Mouse (Mus musculus): ENCODE results near the gene Apc2. TPM values are rescaled to one million over a fixed set of nuclear protein-coding genes. Genes with fewer than 3 reads are reported as not detected.

Gene Apc2
- total RNA-seq, 2 experiments from 2014 or later, result 93.4 to 103 TPM

DNA sequence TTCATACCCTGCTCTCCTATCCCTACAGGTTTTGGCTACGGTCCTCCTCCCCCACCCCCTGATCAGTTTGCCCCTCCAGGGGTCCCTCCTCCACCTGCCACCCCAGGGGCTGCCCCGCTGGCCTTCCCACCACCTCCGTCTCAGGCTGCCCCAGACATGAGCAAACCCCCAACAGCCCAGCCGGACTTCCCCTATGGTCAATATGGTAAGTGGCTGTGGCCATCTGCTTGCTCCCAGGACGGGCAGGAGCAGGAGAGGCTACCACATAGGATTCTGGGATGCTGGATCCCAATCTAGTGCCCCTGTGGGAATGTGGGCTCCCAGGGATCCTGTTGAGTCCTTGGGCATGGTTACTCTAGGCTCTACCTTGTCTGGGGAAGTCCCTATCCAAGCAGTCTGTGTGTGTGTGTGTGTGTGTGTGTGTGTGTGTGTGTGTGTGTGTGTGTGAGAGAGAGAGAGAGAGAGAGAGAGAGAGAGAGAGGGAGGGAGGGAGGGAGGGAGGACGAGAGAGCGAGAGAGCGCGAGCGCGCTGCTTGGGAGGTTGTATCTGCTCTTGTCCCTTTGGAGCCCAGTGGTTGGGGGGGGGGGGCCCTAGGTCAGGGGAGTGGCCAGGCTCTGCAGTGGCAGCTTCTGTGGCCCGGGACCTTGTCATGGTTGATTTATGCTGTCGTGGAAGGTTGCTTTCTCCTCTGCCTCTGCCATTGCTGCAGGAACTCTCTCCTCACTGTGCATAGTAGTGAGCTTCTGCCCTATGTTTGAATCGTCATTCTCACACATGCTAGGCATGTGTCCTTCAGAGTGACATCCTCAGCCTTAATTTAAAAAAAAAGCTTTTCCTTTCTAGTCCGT, 10.3 kb upstream of the Apc2 start:
- DNase-seq (ENCODE audit: low spot score in 2 of 2), result no peak
- intact Hi-C loops (cut with DNase I), result no loop called here

DNA sequence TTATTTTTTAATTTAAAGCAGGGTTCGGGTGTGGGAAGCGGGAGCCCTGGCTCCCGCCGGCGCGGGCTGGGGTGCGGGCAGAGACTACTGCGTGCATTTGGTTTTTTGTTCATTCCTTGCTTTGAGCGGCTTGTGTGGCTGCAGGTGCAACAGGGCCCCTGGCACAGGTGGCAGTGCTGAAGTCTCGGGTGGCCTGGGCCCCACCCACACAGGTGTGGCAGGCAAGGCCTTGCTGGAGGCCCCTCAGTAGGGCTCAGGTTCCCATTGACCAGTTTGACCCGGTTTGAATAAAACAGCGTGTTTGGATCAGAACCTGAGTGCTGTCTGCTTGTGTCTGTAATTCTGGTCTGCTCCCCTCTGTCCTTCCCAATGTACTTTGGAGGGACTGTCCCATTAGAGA, 7.7 kb upstream of the Apc2 start:
- DNase-seq (ENCODE audit: low spot score in 2 of 2), result no peak
- intact Hi-C loops (cut with DNase I), result loop anchor here (2.0 kb wide), 1 partner anchor 17 kb away; no protein-coding TSS in a partner anchor

DNA sequence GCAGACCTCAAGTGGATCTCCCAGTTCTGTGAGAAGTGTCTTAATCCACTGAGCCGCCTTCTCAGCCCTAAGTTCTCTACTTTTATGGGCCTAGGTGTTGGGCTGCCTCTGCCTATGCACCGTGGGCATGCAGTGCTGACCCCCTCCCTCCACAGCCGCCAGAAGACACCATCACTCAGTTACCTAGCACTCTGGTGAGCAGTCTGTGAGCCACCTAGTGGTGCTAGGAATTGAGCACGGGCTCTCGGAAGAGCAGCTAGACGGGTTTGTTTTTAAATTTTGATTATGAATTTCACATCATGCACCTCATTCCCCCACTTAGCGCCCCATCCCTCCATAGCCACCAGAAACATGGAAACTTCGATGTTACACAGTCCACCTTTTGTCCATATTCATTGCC, 7.1 kb upstream of the Apc2 start:
- intact Hi-C loops (cut with DNase I), result loop anchor here (2.0 kb wide), 1 partner anchor 18 kb away; no protein-coding TSS in a partner anchor
- DNase-seq (ENCODE audit: low spot score in 2 of 2), result no peak

DNA sequence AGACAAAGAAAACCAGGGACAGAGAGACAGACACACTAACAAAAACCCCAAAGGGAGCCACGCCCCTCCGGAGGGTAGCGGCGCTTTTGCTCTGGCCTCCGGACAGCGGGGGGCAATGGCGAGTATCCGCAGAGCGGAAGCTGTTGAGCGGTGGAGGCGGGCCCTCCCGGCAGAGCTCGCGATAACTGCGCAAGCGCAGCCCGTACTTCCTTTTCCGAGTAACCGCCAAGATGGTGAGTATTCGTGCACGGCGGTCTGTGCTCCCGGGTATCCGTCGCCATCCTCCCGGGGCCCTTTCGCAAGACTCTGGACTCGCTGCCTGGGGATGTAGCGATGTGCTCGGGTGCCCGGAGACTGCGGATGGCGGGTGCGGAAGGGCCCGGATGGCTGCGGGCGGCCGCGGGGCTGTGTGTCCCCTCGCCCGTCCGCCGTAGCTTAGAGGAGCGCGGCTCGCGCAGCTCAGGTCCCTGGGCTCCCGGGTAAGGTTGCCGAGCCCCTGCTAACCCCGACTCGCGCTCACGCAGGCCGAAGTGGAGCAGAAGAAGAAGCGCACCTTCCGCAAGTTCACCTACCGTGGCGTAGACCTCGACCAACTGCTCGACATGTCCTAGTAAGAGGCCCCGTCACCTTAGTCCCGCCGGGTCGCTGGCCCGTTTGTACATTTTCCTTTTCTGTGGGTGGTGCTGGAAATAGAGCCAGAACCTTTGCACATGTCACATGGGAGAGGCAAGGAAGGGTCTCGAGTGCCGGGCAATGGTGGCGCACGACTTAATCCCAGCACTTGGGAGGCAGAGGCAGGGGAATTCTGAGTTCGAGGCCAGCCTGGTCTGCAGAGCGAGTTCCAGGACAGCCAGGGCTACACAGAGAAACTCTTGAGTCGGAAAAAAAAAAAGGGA, 3.3 kb upstream of the Apc2 start, which contains the start of gene Rps15:
Rps15 (plus strand) TSS at position 203 of the 896 bp plus-strand sequence.
- intact Hi-C loops (cut with DNase I), result no loop called here
- DNase-seq (ENCODE audit: low spot score in 2 of 2), result peak; percentile 93 to 96

DNA sequence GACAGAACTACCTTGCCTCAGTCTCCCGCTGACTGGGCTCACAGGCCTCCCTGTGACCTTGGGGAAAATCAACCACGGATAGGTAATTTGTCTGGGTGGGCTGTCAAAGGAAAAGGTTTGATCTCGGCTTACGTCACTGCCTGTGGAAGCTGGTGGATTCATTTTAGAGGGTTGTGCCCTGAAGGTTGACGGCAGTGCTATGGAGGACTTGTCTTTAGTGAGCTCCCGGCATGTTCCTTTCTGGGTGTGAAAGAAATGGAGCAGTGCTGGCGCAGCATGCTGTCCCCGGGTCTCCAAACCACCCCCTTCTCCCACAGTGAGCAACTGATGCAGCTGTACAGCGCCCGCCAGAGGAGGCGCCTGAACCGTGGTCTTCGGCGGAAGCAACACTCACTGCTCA, 2.5 kb upstream of the Apc2 start:
- intact Hi-C loops (cut with DNase I), result no loop called here

DNA sequence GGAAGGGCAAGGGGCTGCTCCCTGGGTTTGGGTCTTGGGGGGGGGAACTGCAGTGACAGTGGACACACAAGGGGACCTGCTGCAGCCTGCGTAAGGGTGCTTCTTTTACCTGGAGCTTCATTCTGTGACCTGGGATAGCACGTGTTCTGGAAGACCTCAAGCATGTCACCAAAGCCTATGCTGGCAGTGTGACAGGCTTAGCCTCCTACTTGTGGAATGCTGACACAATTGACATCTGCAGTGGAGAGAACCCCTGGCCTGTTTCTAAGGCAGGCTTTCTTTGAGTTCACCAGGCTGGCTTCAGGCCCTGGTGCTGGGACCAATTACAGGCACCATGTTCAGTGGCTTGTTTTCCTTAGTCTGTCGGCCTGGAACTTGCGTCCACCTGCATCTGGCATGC, 1.5 kb upstream of the Apc2 start:
- intact Hi-C loops (cut with DNase I), result loop anchor here (2.0 kb wide), 2 partner anchors 54 to 80 kb away; partner anchors contain the start of gene Adamtsl5
- no peak for DNase-seq (ENCODE audit: low spot score in 2 of 2)

More for the DNA sequence above, 2.5 kb upstream of the Apc2 start:
- no peak for DNase-seq (ENCODE audit: low spot score in 2 of 2)

DNA sequence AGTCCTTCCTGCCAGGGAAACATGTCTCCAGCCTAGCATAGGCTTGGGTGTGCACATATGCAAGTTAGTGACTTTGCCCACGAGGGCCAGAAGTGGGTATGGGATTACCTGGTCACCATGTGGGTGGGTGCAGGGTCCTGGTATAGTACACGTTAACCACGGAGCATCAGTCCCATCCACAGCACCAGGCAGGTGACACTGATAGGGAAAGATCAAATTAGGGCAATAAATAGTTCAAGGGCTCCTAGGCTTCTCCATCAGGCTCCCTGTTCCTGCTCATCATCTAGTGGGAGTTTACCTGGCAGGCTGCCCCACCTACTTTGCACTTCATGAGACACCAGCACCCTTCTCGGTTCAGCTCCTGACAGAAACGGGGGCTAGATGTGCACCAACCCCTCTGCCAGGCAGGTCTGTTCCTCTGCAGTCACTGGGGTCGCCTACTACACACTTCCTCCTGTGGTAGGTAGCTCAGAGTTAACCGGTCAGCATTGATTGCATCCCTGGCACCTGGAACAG, 931 bp upstream of the Apc2 start:
- intact Hi-C loops (cut with DNase I), result loop anchor here (2.0 kb wide), 2 partner anchors 54 to 80 kb away; partner anchors contain the start of gene Adamtsl5
- DNase-seq (ENCODE audit: low spot score in 2 of 2), result no peak

DNA sequence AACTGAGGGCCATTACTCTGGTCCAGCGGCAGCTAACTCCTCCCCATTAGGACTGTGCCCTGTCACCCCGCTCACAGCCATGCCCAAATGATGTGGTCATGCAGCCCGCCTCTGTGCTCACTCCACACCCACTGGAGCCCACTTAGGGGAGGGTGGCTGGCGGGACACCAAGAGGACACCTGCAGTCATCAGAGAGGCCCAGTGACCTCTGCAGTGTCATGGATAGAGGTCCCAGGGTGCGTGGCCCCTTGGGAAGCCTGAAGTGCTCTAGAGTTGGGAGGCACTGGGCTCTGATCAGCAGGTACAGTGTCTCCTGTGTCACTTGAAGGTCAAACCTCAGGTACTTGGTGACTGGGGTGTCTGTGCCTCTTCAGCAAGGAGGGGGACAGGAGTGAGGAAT, 1.0 kb downstream of the Apc2 start:
- intact Hi-C loops (cut with DNase I), result no loop called here
- DNase-seq (ENCODE audit: low spot score in 2 of 2), result no peak

DNA sequence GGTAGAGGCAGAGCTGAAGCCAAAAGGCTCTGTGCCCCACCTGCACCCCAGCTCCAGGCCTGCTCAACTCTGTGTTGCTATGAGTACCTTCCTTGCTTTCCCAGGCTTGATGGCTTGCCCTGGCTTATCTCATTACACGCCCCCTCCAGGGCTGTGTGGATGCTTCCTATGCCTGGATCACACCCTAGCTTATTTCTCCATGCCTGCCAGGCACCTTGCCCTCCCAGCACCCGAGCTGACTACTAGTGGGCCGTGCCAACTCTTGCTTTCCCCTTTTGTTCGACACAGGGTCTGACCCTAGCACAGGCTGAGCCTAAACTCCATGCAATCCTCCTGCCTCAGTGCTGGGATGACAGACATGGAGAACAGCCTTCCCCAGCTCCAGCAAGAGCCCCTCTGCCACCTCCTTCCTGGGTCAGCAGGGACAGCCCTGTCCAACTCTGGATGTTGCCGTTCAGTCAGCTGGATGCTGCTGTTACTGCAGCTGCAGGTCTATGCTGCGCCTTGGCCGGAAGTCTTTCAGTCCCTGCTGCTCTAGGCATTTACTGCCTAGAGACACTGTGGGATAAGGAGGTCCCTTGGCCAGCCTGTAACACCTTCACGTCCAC, 1.9 kb downstream of the Apc2 start:
- intact Hi-C loops (cut with DNase I), result no loop called here
- no peak for DNase-seq (ENCODE audit: low spot score in 2 of 2)

DNA sequence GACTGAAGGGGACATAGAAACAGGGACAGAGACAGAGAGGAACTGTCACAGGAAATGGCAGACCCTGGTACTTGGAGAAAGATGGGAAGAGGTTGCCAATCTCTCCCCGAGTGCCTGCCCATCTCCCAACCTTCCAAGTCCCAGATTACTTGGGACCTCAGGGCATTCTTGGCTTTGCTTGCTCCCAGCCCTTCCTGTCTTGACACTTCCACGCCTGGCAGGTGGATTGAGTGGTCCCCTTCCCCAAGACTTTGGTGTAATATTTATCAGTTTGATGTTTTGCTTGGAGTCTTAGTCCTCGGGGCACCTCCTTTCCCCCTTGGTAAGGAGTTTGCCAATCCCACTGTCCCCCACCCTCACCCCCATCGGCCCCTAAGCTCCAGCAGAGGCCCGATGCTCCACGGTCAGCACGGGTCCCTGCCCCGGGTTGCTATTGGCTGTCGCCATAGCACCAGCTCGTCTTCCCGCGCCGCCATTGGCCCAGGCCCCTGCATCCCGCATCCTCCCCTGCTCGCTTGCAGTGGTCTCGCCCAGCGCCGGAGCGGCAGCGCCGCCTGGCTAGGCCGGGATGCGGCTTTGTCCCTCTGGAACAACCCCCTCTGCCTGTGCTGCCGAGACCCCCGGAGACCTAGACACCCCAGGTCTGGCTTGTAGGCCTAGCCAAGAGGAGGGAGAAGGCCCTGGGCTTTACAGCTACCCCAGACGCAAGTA, 2.9 kb downstream of the Apc2 start:
- intact Hi-C loops (cut with DNase I), result no loop called here
- peak; percentile 92 to 96 for DNase-seq (ENCODE audit: low spot score in 2 of 2)

DNA sequence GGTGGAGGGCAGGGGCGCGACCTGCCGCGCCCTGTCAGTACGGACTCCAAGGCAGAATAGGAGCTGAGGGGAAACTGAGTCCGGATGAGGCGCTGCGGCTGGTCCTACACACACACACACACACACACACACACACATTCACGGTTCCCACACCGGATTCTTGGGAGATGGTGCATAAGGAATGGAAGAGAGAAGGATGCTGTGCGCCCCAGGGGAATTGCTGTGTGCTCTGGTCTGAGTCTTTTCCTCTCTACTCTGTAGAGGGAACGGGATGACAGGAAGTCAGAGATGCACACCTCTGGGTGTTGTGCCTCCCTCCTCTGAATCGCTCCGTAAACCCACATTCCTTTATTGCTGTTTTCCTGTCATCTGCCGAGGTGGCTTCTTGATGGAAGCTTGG, 3.5 kb downstream of the Apc2 start:
- no peak for DNase-seq (ENCODE audit: low spot score in 2 of 2)
- intact Hi-C loops (cut with DNase I), result no loop called here

DNA sequence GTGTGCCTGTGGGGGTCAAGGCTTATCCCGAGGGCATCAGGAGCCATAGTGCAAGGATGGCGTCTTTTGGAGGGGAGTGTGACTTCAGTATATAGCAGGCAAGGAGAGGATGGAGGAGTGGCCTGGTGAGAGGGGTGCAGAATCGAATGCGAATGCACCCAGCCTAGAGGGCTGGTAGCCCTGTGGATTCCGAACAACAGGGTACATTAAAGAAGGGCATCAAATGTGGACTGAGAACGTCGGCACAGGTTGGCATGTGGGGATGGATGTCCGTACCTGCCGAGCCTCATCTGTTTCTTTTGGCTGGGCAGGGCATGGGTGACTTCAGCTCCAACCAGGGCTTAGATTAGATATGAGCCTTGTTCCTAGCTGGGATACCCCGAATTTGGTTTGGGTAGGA, 4.0 kb downstream of the Apc2 start:
- intact Hi-C loops (cut with DNase I), result no loop called here
- DNase-seq (ENCODE audit: low spot score in 2 of 2), result no peak

DNA sequence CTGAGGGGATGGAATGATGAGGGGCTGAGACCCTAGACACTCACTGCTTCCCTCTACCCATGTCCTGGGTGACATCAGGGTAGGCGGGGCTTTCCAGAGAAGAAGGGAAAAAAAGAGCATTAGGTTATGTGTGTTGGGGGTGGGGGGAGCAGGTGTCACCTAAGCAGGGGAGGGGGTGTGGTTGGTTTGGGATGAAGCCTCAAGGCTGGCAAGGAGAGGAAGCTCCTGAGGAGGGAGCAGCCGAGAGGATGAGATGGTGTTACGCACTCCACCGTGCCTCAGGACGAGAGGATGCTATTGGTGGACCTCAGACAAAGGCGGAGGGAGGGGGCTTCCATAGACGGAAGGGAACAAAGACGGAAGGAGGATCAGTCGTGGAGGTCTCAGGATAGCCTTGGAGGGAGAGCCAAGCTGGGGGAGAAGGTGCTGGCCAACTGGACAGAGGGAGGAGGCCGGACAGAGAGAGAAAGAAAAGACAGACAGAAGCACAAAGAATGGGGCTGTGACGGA, 5.0 kb downstream of the Apc2 start:
- DNase-seq (ENCODE audit: low spot score in 2 of 2), result peak in 1 of 2 experiments; percentile 47
- intact Hi-C loops (cut with DNase I), result no loop called here

DNA sequence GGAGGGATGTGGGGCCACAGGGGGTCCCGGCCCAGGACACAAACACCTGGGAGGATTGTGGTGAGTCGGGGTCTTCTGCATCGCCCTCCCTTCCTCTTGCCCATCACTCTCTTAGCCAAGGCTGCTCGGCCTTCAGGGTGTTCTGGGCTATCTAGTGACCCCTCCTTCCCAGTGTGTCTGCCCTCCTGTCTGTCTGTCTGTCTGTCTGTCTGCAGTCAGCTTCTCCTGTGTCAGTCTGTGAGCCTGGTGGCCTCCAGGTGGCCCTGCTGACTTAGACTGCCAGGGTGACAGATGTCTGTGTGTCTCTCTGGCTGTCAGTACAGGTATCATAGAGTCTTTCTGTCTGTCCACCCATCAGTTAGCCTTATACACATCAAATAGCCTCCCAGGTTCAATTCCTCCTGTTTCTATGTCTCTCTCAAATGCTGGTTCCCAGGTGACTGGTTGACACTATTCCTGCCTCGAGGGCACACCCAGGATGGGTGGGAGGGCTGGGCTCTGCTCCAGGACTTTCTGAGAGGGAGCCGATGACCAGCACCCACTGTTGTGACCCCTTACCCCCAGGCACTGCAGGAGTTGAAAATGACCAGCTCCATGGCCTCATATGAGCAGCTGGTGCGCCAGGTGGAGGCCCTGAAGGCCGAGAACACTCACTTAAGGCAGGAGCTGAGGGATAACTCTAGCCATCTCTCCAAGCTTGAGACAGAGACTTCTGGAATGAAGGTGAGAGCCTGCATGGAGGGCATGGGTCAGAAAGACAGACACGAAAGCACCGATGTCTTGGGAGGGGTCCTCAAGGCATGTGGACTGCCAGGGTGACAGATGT, 5.7 kb downstream of the Apc2 start:
- intact Hi-C loops (cut with DNase I), result no loop called here
- DNase-seq (ENCODE audit: low spot score in 2 of 2), result no peak

DNA sequence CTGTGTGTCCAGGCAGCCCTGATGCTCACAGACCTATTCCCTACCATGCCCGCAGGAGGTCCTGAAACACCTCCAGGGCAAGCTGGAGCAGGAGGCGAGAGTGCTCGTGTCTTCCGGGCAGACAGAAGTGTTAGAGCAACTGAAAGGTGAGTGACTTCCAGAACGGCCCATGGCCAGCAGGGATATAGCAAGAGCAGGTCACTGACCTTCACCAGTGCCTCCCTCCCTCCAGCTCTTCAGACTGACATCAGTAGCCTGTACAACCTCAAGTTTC, 6.2 kb downstream of the Apc2 start:
- intact Hi-C loops (cut with DNase I), result no loop called here
- DNase-seq (ENCODE audit: low spot score in 2 of 2), result no peak

DNA sequence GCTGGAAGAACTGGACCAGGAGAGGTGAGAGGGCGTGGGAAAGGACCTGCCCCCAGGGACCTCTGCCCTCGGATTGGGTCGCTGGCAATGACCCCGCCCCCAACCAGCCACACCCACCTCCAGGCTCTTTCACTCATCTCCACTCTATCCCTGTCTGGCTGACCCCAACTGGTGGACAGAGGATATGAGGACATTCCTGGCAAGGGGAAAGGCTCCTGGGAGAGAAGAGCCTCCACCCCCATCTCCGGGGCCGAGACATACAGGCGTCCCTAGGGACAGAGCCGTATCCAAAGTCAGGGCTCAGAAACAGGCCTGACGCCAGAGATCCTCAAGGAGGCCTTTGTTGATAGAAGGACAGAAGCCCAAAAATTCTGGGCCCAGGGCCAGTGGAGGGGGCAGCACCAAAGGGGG, 6.7 kb downstream of the Apc2 start:
- intact Hi-C loops (cut with DNase I), result no loop called here
- peak in 1 of 2 experiments; percentile 72 for DNase-seq (ENCODE audit: low spot score in 2 of 2)

DNA sequence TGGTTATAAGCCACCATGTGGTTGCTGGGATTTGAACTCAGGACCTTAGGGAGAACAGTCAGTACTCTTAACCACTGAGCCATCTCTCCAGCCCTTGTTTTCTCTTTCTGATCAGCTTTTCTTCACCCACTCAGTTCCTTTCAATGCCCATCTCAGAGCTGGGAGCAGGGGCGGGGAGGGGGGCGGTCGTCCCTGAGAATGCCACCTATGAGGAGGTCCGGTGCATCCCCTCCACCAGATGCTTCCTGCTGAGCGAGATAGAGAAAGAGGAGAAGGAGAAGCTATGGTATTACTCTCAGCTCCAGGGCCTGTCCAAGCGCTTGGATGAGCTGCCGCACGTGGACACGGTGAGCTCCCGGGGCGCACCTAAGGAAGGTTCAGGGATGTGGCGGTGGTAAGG, 8.7 kb downstream of the Apc2 start:
- DNase-seq (ENCODE audit: low spot score in 2 of 2), result no peak
- intact Hi-C loops (cut with DNase I), result no loop called here

DNA sequence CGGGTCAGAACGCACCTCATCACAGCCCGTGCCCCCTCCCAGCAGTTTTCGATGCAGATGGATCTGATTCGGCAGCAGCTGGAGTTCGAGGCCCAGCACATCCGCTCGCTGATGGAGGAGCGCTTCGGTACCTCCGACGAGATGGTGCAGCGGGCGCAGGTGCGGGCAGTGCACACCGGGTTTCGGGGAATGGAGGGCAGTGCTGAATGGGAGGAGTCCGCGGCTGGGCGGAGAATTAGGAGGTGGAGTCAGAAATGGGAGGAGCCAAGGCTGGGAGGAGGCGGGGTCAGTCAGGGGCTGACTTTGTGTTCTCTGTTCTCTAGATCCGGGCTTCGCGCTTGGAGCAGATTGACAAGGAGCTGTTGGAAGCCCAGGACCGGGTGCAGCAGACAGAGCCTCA, 9.1 kb downstream of the Apc2 start:
- intact Hi-C loops (cut with DNase I), result no loop called here
- no peak for DNase-seq (ENCODE audit: low spot score in 2 of 2)

Measured in left cerebral cortex, postnatal 25 days (tissue).